Mouse (Mus musculus): Measurements from ENCODE around the gene Kcnt1. TPM values are rescaled to one million over a fixed set of nuclear protein-coding genes. Genes with fewer than 3 reads are reported as not detected.

The Kcnt1 gene
- polyA plus RNA-seq, 1 experiment = 4.8 TPM

DNA sequence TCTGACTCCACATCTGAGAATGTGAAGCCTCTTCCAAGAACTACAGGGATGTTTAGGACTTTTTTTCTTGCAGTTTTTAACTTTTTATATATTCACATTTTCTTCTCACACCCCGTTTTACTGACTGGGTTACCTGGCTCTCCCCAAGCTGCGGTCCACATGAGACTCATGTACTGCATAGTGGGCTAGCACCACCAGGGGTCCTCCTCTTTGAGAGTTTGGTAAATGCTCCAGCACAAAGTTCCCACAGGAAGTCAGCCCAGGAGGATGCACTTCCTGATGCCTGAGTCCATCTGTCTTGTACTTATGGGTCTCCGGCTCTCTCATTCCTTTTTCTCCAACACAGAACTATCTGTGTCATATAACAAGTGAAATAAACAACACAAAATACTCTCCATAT is 84.4 kb downstream of the Kcnt1 start:
- WGBS = 91% methylated on average over 3 of the region's 3 CpGs
- Histone ChIP-seq H3K4me1 (ENCODE audit: control insufficient read depth, insufficient read depth, low read length) (no peaks in the 10 kb centered on the region), H3K27ac (ENCODE audit: control insufficient read depth, insufficient read depth, low read depth, low read length, poor library complexity) (no peak overlapping the region), H3K4me3 (replicated peaks; ENCODE audit: control insufficient read depth, low read depth, low read length) (no peak overlapping the region)
- no peak for TF ChIP-seq POLR2A (IDR thresholded peaks at IDR 0.05; ENCODE audit: borderline replicate concordance, control insufficient read depth, low read depth, low read length)
- TF ChIP-seq CTCF (IDR thresholded peaks at IDR 0.05; ENCODE audit: control insufficient read depth, insufficient read depth, low read length) = no peak

DNA sequence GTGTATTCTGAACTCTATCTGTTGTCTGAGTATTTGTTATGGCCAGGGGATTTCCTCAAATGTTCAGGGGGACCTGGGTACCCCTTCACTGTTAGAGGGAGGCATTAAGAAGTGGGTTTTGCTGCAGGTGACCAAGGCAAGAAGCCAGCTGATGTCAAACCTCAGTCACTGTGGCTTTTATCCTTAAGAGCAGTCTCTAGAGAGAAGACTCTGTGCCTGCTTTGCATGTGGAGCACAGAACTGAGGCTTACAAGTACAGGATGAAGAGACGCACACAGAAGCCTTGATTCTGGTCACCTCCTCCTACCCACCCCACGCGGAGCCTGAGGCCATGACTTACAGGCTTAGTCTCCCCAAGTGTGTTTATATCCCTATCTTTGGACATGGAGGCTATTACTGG is 85.8 kb downstream of the Kcnt1 start:
- H3K27ac ChIP-seq (ENCODE audit: control insufficient read depth, insufficient read depth, low read depth, low read length, poor library complexity) = no peak overlapping the region
- TF ChIP-seq POLR2A (IDR thresholded peaks at IDR 0.05; ENCODE audit: borderline replicate concordance, control insufficient read depth, low read depth, low read length) (no peak), CTCF (IDR thresholded peaks at IDR 0.05; ENCODE audit: control insufficient read depth, insufficient read depth, low read length) (no peak)
- H3K4me3 ChIP-seq (replicated peaks; ENCODE audit: control insufficient read depth, low read depth, low read length) = no peak overlapping the region
- 87% methylated on average over 3 of the region's 3 CpGs for WGBS
- H3K4me1 ChIP-seq (ENCODE audit: control insufficient read depth, insufficient read depth, low read length) = no peaks in the 10 kb centered on the region

Other genes with a start within 250 kb of the Kcnt1 start
- gene Ccdc183, start 246.1 kb upstream of the Kcnt1 start, polyA plus RNA-seq (2011; ENCODE audit: insufficient read depth, insufficient read length, low replicate concordance, missing spikeins) = not detected in 2 replicates
- 17.3 and 20.9 TPM in 2 replicates for gene Tmem141, start 241.7 kb upstream of the Kcnt1 start, polyA plus RNA-seq (2011; ENCODE audit: insufficient read depth, insufficient read length, low replicate concordance, missing spikeins)
- gene Fcna, start 235.7 kb upstream of the Kcnt1 start, polyA plus RNA-seq (2011; ENCODE audit: insufficient read depth, insufficient read length, low replicate concordance, missing spikeins) = 14.7 and 28.0 TPM in 2 replicates
- not detected in 2 replicates for gene Lcn8, start 210.6 kb upstream of the Kcnt1 start, polyA plus RNA-seq (2011; ENCODE audit: insufficient read depth, insufficient read length, low replicate concordance, missing spikeins)
- gene Lcn5, start 205.8 kb upstream of the Kcnt1 start, polyA plus RNA-seq (2011; ENCODE audit: insufficient read depth, insufficient read length, low replicate concordance, missing spikeins) = not detected in 2 replicates
- not detected in 2 replicates for gene Lcn6, start 186.9 kb upstream of the Kcnt1 start, polyA plus RNA-seq (2011; ENCODE audit: insufficient read depth, insufficient read length, low replicate concordance, missing spikeins)
- gene Lcn10, start 181.0 kb upstream of the Kcnt1 start, polyA plus RNA-seq (2011; ENCODE audit: insufficient read depth, insufficient read length, low replicate concordance, missing spikeins) = not detected in 2 replicates
- not detected in 2 replicates for gene Obp2a, start 163.7 kb upstream of the Kcnt1 start, polyA plus RNA-seq (2011; ENCODE audit: insufficient read depth, insufficient read length, low replicate concordance, missing spikeins)
- 4.1 and 6.7 TPM in 2 replicates for gene Bmyc, start 157.0 kb upstream of the Kcnt1 start, polyA plus RNA-seq (2011; ENCODE audit: insufficient read depth, insufficient read length, low replicate concordance, missing spikeins)
- not detected in 2 replicates for gene Obp2b, start 126.7 kb upstream of the Kcnt1 start, polyA plus RNA-seq (2011; ENCODE audit: insufficient read depth, insufficient read length, low replicate concordance, missing spikeins)
- not detected in 2 replicates for gene Lcn3, start 98.2 kb upstream of the Kcnt1 start, polyA plus RNA-seq (2011; ENCODE audit: insufficient read depth, insufficient read length, low replicate concordance, missing spikeins)
- gene Lcn11, start 86.7 kb upstream of the Kcnt1 start, polyA plus RNA-seq (2011; ENCODE audit: insufficient read depth, insufficient read length, low replicate concordance, missing spikeins) = not detected in 2 replicates
- not detected in 2 replicates for gene Gm13539, start 81.5 kb upstream of the Kcnt1 start, polyA plus RNA-seq (2011; ENCODE audit: insufficient read depth, insufficient read length, low replicate concordance, missing spikeins)
- not detected in 2 replicates for gene Glt6d1, start 47.9 kb upstream of the Kcnt1 start, polyA plus RNA-seq (2011; ENCODE audit: insufficient read depth, insufficient read length, low replicate concordance, missing spikeins)
- not detected in 2 replicates for gene Lcn9, start 40.6 kb upstream of the Kcnt1 start, polyA plus RNA-seq (2011; ENCODE audit: insufficient read depth, insufficient read length, low replicate concordance, missing spikeins)
- not detected in 2 replicates for gene Sohlh1, start 16.5 kb upstream of the Kcnt1 start, polyA plus RNA-seq (2011; ENCODE audit: insufficient read depth, insufficient read length, low replicate concordance, missing spikeins)
- 13.0 and 18.9 TPM in 2 replicates for gene Camsap1, start 119.5 kb downstream of the Kcnt1 start, polyA plus RNA-seq (2011; ENCODE audit: insufficient read depth, insufficient read length, low replicate concordance, missing spikeins)
- 452 and 465 TPM in 2 replicates for gene Ubac1, start 158.0 kb downstream of the Kcnt1 start, polyA plus RNA-seq (2011; ENCODE audit: insufficient read depth, insufficient read length, low replicate concordance, missing spikeins)

Measured in bone marrow, adult 2 months (tissue).